Mouse (Mus musculus) midbrain, embryonic 11.5 days (tissue): ENCODE measurements around the gene Ssmem1. TPM values are rescaled to one million over a fixed set of nuclear protein-coding genes. Genes with fewer than 3 reads are reported as not detected.
A peak's percentile ranks its signal among the peaks of the same experiment; 100 is the strongest.

Source experiments
- ATAC-seq: fragments of 200-750 bp; cut with Nextera tagmentation; 2 replicates; pipeline ENCODE4 v1.8.0; 2017; ENCODE audit warnings: moderate TSS enrichment, moderate library complexity; ENCODE audit not compliant: low FRiP score
- DNase-seq: peaks from one replicate; pipeline ENCODE4 v3.0.0; 2015; ENCODE audit warnings: low spot score; ENCODE audit errors: missing footprints
- H3K27ac ChIP-seq: fragments of 300-500 bp; sonication (generic); 2 replicates; pipeline ENCODE4 v1.5.1; 2014; ENCODE audit warnings: low read depth, low read length
- H3K27me3 ChIP-seq: fragments of 300-500 bp; sonication (generic); 2 replicates; pipeline ENCODE4 v1.6.1; 2014; ENCODE audit warnings: mild to moderate bottlenecking, low read length, moderate library complexity, mixed read lengths; ENCODE audit not compliant: control insufficient read depth, insufficient read depth
- H3K36me3 ChIP-seq: fragments of 300-500 bp; sonication (generic); 2 replicates; pipeline ENCODE4 v1.6.1; 2014; ENCODE audit warnings: mild to moderate bottlenecking, low read length, moderate library complexity, mixed read lengths; ENCODE audit not compliant: control insufficient read depth, insufficient read depth
- H3K4me1 ChIP-seq: fragments of 300-500 bp; sonication (generic); 2 replicates; pipeline ENCODE4 v1.6.1; 2014; ENCODE audit warnings: low read length; ENCODE audit not compliant: control insufficient read depth, insufficient read depth
- H3K4me2 ChIP-seq: fragments of 300-500 bp; sonication (generic); 2 replicates; pipeline ENCODE4 v1.6.1; 2014; ENCODE audit warnings: mild to moderate bottlenecking, moderate library complexity
- H3K4me3 ChIP-seq: fragments of 300-500 bp; sonication (generic); 2 replicates; pipeline ENCODE4 v1.5.1; 2014; ENCODE audit warnings: low read depth, low read length
- H3K9ac ChIP-seq: fragments of 300-500 bp; sonication (generic); 2 replicates; pipeline ENCODE4 v1.6.1; 2014; ENCODE audit warnings: low read length
- H3K9me3 ChIP-seq: fragments of 300-500 bp; sonication (generic); 2 replicates; pipeline ENCODE4 v1.6.1; 2016; ENCODE audit warnings: low read length; ENCODE audit not compliant: control insufficient read depth
- WGBS: fragments of 180-500 bp; shearing (Covaris S2); extraction: QIAGEN DNeasy Blood & Tissue Kit; methylation state at CpG from one replicate; pipeline ENCODE4 v1.1.7; 2014; 5-methylcytosine and 5-hydroxymethylcytosine counted together
- polyA plus RNA-seq: library from polyadenylated mRNA; unstranded; fragments of >200 nt; fragmentation: Nextera tagmentation; extraction: Ambion mirVana; gene quantifications from 2 replicates; pipeline ENCODE4 v1.2.1, GENCODE M21; 2014

Ssmem1 gene
- polyA plus RNA-seq, 1 experiment from 2014 or later, result 0.49 TPM

- Histone ChIP-seq H3K27me3 (no peaks in the 10 kb centered on the region), H3K9me3 (no peaks in the 10 kb centered on the region), H3K4me3 (no peak overlapping the region), H3K36me3 (no peaks in the 10 kb centered on the region), H3K9ac (no peak overlapping the region), H3K4me2 (no peak overlapping the region), H3K27ac (no peak overlapping the region), H3K4me1 (peaks cover 13% of the 10 kb centered on the region)
- DNase-seq, result peak; percentile 71
- ATAC-seq, result no peak
- WGBS, result 94% methylated on average over 5 of the region's 5 CpGs
Measured at GRCm38 (mm10) chr6:30554621-30555170, 45.0 kb downstream of the Ssmem1 start.

GRCm38 (mm10) chr6:30556080-30556479 lies 46.4 kb downstream of the Ssmem1 start:
- H3K4me1 ChIP-seq, result peaks cover 10% of the 10 kb centered on the region
- H3K27me3 ChIP-seq, result no peaks in the 10 kb centered on the region
- H3K27ac ChIP-seq, result no peak overlapping the region
- no peak overlapping the region for H3K4me2 ChIP-seq
- H3K9me3 ChIP-seq, result no peaks in the 10 kb centered on the region
- WGBS, result 19% methylated on average over 3 of the region's 9 CpGs
- no peaks in the 10 kb centered on the region for H3K36me3 ChIP-seq
- no peak overlapping the region for H3K4me3 ChIP-seq
- H3K9ac ChIP-seq, result no peak overlapping the region
- ATAC-seq (no peak), DNase-seq (peak; percentile 66)

- H3K4me3 ChIP-seq, result no peak overlapping the region
- H3K9ac ChIP-seq, result no peak overlapping the region
- H3K4me1 ChIP-seq, result no peaks in the 10 kb centered on the region
- ATAC-seq (no peak), DNase-seq (no peak)
- H3K36me3 ChIP-seq, result no peaks in the 10 kb centered on the region
- H3K4me2 ChIP-seq, result no peak overlapping the region
- no peaks in the 10 kb centered on the region for H3K27me3 ChIP-seq
- no peak overlapping the region for H3K27ac ChIP-seq
- H3K9me3 ChIP-seq, result no peaks in the 10 kb centered on the region
- WGBS, result 56% methylated on average over 1 of the region's 1 CpGs
Measured at GRCm38 (mm10) chr6:30559726-30560125, 50.1 kb downstream of the Ssmem1 start.

- no peaks in the 10 kb centered on the region for H3K27me3 ChIP-seq
- H3K36me3 ChIP-seq, result no peaks in the 10 kb centered on the region
- H3K9me3 ChIP-seq, result no peaks in the 10 kb centered on the region
- H3K9ac ChIP-seq, result no peak overlapping the region
- DNase-seq (no peak), ATAC-seq (no peak)
- H3K4me3 ChIP-seq, result no peak overlapping the region
- 78% methylated on average over 4 of the region's 4 CpGs for WGBS
- H3K27ac ChIP-seq, result no peak overlapping the region
- no peak overlapping the region for H3K4me2 ChIP-seq
- no peaks in the 10 kb centered on the region for H3K4me1 ChIP-seq
Measured at GRCm38 (mm10) chr6:30562132-30562531, 52.5 kb downstream of the Ssmem1 start.

GRCm38 (mm10) chr6:30563575-30563974 lies 53.9 kb downstream of the Ssmem1 start:
- 92% methylated on average over 6 of the region's 6 CpGs for WGBS

GRCm38 (mm10) chr6:30564051-30564450 lies 54.4 kb downstream of the Ssmem1 start:
- Histone ChIP-seq H3K9me3 (no peaks in the 10 kb centered on the region), H3K36me3 (no peaks in the 10 kb centered on the region), H3K27me3 (no peaks in the 10 kb centered on the region), H3K4me3 (no peak overlapping the region), H3K4me1 (no peaks in the 10 kb centered on the region), H3K27ac (no peak overlapping the region), H3K4me2 (no peak overlapping the region), H3K9ac (no peak overlapping the region)
- no peak for DNase-seq
- ATAC-seq, result no peak
- 91% methylated on average over 6 of the region's 6 CpGs for WGBS

More at GRCm38 (mm10) chr6:30563575-30563974, 53.9 kb downstream of the Ssmem1 start:
- H3K9me3 ChIP-seq, result no peaks in the 10 kb centered on the region
- no peak overlapping the region for H3K4me2 ChIP-seq
- H3K4me3 ChIP-seq, result no peak overlapping the region
- H3K4me1 ChIP-seq, result no peaks in the 10 kb centered on the region
- no peak for ATAC-seq
- H3K27ac ChIP-seq, result no peak overlapping the region
- H3K27me3 ChIP-seq, result no peaks in the 10 kb centered on the region
- no peak overlapping the region for H3K9ac ChIP-seq
- DNase-seq, result no peak
- H3K36me3 ChIP-seq, result no peaks in the 10 kb centered on the region

- ATAC-seq (no peak), DNase-seq (no peak)
- Histone ChIP-seq H3K4me1 (peaks cover 8% of the 10 kb centered on the region), H3K4me2 (no peak within 1 kb of the TSS), H3K9me3 (no peaks in the 10 kb centered on the region), H3K27ac (no peak within 1 kb of the TSS), H3K4me3 (no peak within 1 kb of the TSS), H3K9ac (no peak within 1 kb of the TSS), H3K36me3 (no peaks in the 10 kb centered on the region), H3K27me3 (no peaks in the 10 kb centered on the region)
- 71% methylated on average over 5 of the region's 5 CpGs for WGBS
Measured at GRCm38 (mm10) chr6:30568069-30568468, 58.4 kb downstream of the Ssmem1 start, which contains the start of gene Cpa4. Gene Cpa4, plus strand, starts transcription at chr6:30568369.

GRCm38 (mm10) chr6:30569331-30569730 lies 59.7 kb downstream of the Ssmem1 start:
- no peak overlapping the region for H3K27ac ChIP-seq
- H3K9ac ChIP-seq, result no peak overlapping the region
- 90% methylated on average over 10 of the region's 10 CpGs for WGBS
- peaks cover 9% of the 10 kb centered on the region for H3K4me1 ChIP-seq
- no peaks in the 10 kb centered on the region for H3K27me3 ChIP-seq
- no peak for DNase-seq
- no peaks in the 10 kb centered on the region for H3K36me3 ChIP-seq
- no peaks in the 10 kb centered on the region for H3K9me3 ChIP-seq
- H3K4me3 ChIP-seq, result no peak overlapping the region
- no peak overlapping the region for H3K4me2 ChIP-seq
- ATAC-seq, result no peak
